Mouse (Mus musculus) left cerebral cortex, adult 2 months (tissue): ENCODE data around the gene Tenm4. TPM values are rescaled to one million over a fixed set of nuclear protein-coding genes. Genes with fewer than 3 reads are reported as not detected.

ENCODE experiments used
- DNase-seq, 2 experiments: peaks; one replicate each; pipeline ENCODE4 v3.0.0; 2021 to 2022; ENCODE audit warnings: low spot score in 2 of 2, mixed read lengths in 1 of 2; ENCODE audit errors: extremely low spot score in 1 of 2
- H3K27ac ChIP-seq: fragments of 200-600 bp; 2 replicates; pipeline ENCODE4 v1.8.1; 2022
- H3K4me3 ChIP-seq: fragments of 200-600 bp; 2 replicates; pipeline ENCODE4 v1.8.1; 2022
- CTCF ChIP-seq: fragments of 200-600 bp; IDR thresholded peaks from 2 replicates; pipeline ENCODE4 v1.8.1; 2022; ENCODE audit warnings: antibody characterized with exemption, mild to moderate bottlenecking, moderate library complexity
- intact Hi-C: fragments of 180-260 bp; cut with DNase I; formaldehyde crosslinking; loops from one replicate; pipeline ENCODE4 v1.15.1; 2025
- total RNA-seq, 2 experiments: library from RNA; stranded (reverse); gene quantifications; 2 replicates each; pipeline ENCODE4 v1.2.3; 2021

Tenm4 gene
- total RNA-seq, 2 experiments from 2014 or later, result 158 to 160 TPM

DNA sequence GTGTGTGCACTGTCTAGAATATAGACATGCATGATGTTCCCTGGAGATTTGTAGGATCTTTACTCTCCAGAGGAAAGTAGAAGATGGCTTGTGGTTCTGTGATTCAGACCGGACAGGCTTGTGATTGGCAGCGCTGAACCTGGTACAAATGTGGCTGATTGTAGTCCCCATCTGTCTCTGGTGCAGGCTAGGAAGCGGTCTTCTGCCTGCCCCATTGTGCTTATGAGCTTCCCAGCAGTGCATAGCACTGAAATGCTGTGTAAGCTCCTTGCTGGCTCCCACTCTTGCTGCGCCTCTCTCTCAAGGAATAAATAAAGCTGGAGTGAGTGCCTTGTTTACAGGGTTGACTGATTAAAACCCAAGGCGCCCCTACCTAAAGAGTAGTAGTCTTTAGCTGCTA, 49.6 kb downstream of the Tenm4 start:
- intact Hi-C loops, result no loop called here
- Histone ChIP-seq H3K27ac (no peak overlapping the region), H3K4me3 (no peak overlapping the region)
- TF ChIP-seq CTCF, result no peak
- DNase-seq, result no peak

DNA sequence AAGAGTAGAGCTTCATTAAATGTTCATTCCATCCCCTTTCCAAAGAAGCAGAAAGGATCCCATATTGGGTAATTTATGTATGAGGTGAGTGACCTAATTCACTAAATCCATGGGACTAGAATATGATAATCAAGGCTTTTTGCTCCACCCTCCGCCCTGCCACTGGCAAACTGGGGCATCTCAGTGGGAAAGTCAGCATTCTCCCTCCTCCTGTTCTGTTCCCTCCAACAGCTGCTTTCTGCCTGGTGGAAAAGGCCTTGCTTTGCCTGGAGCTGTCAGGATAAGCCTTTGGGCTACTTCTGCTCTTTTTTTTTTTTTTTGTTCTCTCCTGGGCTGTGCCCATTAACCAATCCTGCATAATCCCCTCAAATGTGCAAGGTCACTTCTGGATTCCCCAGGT, 51.5 kb downstream of the Tenm4 start:
- no peak for DNase-seq
- Histone ChIP-seq H3K4me3 (no peak overlapping the region), H3K27ac (no peak overlapping the region)
- TF ChIP-seq CTCF, result no peak
- intact Hi-C loops, result no loop called here

DNA sequence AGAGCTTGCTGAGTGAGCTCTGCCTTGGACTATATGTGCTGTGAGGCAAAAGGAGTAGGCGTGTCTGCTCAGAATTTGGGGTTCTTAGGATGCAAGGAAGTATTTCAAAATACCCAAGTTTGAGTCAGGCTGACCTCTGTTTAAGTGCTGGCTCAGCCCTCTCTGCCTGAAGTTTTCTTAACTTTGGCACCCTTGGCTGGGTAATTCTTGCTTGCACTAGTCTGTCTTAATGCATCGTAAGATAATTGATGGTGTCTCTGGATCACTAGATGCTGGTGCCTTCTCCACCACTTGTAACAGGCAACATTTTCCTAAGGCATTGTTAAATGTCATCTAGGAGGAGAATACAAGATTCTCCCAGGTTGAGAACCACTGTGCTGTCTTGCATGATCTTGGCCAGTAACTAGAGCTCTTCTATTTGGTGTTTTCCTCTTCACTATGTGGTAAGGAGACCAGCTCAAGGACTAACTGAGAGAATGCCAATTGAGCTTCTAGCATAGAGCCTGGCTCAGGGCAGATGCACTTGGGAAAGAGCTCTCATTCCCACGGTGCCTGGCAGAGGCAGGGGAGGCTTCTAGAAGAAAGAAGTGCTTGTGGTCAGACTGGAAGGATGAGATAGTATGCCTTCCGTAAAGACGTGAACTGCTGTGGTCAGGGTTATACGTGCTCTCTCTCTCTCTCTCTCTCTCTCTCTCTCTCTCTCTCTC, 57.7 kb downstream of the Tenm4 start:
- intact Hi-C loops, result no loop called here
- no peak for DNase-seq
- no peak for TF ChIP-seq CTCF
- no peak overlapping the region for H3K27ac ChIP-seq
- no peak overlapping the region for H3K4me3 ChIP-seq

DNA sequence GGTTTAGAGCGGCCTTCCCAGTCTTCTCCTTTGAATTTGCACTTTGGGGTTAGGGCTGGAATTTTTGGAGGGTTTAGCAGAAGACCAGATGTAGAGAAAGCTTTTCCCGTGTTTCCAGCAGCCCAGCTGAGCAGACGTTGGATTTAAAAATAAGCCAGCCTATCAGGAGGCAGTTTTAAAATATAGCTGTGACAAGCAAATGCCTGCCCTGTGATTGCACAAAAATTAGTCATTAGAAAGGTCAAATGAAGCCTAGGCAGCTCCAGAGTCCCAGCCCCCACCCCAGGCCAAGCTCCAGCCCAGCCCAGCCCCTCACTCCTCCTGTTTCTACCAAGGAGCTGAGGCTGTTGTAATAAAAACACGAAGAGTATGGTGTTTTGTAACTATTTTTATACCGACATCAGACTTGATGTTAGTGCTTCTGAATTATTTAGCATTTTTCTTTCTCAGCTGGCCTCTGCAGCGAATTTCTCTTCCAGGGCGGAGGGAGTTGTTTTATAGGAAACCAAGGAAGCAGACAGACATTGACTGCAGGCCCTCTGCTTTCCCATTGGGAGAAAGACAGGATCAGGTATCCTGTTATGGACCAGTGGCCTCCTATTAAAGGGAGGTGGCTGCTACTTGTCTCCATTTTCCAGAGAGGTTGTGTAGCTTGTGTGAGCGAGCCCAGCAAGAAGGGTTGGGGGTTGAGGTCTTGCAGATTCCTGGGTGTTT, 59.1 kb downstream of the Tenm4 start:
- intact Hi-C loops, result no loop called here
- no peak for TF ChIP-seq CTCF
- no peak overlapping the region for H3K4me3 ChIP-seq
- no peak for DNase-seq
- H3K27ac ChIP-seq, result peak overlapping the region; percentile 78

DNA sequence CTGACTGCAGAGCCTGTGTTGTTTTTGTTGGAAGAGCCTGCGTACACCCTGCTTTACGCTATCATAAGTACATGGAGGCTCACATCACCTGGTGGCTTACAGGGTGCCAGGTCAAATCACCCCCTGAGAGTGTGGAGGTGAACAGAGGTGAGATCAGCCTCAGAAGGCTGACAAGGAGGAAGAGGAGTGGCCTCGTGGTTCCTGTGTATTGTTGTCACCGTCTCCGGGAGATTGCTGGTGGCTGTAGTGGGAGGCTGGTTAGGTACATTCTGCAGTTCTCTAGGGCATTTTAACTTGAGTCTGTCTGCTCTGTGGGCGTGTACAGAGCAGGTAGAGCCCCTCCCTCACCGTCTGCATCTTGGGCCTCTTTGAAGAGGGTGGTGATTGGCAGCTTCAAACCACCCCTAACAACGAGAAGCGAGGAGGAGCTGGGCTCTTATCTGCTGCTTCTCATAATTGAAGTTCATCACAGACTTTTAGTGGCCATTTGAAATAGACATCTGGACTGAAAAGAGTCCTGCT, 59.7 kb downstream of the Tenm4 start:
- no peak for TF ChIP-seq CTCF
- peak overlapping the region; percentile 78 for H3K27ac ChIP-seq
- no peak overlapping the region for H3K4me3 ChIP-seq
- intact Hi-C loops, result no loop called here
- no peak for DNase-seq

DNA sequence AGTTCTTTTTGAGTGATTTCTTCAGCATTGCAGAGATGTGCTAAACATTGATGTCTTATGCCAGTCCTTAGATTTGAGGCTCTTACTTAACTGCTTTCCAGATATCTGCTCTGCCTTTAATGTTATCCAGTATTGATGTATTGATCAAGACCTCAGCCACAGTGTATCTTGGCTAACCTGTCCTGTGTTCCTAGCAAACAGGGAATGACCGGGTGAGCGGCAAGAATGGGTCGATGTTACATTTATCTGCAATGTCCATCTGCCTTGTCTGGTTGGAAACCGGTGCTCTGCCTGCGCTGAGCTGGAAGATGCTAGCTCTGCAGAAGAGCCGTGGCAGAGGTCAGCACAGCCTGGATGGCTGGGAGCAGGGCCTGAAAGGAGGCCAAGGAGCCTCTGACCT, 64.8 kb downstream of the Tenm4 start:
- Histone ChIP-seq H3K27ac (no peak overlapping the region), H3K4me3 (no peak overlapping the region)
- intact Hi-C loops, result no loop called here
- no peak for DNase-seq
- no peak for TF ChIP-seq CTCF

DNA sequence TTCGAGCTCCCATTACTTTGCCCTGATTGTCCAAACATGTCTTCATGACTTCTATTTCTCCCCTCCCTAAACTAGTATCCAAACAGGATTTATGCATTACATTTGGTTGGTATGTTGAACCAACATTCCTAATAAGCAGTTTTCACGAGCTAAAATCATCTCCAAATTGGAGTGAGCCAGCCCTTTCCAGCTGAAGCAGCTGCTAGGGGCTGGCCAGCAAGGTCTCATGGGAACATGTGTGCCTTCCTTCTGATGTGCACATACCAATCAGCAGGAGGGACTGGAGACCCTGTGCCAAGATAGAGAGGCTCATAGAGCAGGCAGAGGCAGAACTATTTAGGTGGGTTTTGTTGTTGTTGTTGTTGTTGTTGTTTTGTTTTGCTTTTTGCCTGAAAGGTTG, 69.6 kb downstream of the Tenm4 start:
- DNase-seq, result no peak
- Histone ChIP-seq H3K27ac (no peak overlapping the region), H3K4me3 (no peak overlapping the region)
- no peak for TF ChIP-seq CTCF
- intact Hi-C loops, result no loop called here

DNA sequence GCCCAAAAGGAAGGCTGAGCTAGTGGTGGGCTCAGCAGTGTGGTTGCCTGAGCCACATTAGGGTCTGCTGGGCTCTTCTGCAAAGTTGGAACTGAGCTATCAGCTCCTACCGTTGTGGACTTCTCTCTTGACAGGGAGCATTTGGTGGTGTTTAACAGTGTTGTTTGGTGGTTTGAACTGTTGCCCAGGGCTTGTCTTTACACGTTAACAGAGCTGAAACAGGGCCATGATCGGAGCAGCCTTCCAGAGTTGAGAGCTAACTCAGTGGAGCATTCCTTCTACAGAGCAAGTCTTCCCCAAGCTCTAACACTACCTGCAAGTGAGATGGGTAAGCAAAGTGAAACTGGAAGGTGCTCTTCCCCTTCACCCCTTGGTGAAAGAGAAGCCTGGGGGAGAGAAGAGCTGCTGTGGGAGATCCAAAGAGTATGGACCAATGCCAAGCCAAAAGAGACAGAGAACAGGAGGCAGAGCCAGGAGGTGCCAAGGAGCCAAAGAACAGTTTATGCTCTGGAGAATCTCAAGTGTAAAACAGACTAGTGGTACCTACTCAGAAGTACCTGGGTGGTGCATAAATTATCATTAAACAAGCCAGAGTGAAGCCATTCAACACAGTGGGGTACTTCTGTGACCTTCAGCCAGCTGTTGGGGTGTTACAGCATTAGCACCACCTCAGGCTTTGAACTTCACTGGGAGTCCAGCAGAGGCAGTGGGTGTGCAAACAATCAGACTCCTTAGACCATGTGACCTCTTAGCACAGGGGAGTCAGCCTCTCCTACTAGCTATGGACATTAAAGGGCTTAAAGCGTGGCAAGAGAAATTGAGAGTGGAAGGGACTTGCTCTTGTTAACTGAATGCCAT, 71.5 kb downstream of the Tenm4 start:
- no peak overlapping the region for H3K4me3 ChIP-seq
- H3K27ac ChIP-seq, result no peak overlapping the region
- no peak for TF ChIP-seq CTCF
- no peak for DNase-seq
- intact Hi-C loops, result no loop called here

DNA sequence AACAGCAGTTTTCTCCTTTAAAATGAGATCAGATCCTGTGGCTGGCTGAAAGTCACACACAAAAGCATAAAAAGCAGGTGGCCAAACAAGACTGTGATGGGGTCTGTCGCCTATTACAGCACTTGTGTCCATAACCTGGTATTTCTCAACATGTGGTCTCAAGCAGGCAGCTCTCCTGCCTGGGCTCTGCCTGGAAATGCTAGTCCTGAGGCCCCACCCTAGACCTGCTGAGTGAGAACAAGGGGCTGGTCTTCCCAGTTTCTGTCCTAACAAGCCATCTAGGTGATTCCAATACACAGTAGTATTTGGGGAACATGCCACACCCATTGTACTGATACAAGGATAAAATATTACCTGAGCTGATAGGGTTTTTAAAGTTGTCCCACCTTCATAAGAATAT, 73.8 kb downstream of the Tenm4 start:
- Histone ChIP-seq H3K4me3 (no peak overlapping the region), H3K27ac (no peak overlapping the region)
- no peak for DNase-seq
- intact Hi-C loops, result no loop called here
- TF ChIP-seq CTCF, result no peak

DNA sequence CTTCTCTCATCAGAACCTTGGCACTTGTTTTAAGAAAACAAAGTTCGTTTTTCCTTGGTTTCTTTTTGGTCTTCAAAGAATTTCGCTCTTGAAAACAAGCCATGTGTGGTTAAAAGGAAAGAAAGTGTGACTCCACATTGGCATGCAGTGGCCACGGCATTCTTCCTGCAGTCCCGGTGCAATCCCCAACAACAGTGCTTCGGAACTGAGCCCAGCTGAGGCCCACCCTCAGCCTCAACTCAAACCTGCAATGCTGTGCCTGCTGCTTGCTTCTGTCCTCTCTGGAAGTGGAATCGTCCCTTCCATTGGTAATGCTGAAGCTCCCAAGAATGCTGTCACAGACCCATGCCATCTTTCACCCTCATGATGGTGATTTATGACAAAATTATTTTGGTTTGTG, 88.6 kb downstream of the Tenm4 start:
- no peak for TF ChIP-seq CTCF
- DNase-seq, result no peak
- Histone ChIP-seq H3K27ac (no peak overlapping the region), H3K4me3 (no peak overlapping the region)
- intact Hi-C loops, result loop anchor here (5.0 kb wide), 1 partner anchor 42 kb away; no protein-coding TSS in a partner anchor

DNA sequence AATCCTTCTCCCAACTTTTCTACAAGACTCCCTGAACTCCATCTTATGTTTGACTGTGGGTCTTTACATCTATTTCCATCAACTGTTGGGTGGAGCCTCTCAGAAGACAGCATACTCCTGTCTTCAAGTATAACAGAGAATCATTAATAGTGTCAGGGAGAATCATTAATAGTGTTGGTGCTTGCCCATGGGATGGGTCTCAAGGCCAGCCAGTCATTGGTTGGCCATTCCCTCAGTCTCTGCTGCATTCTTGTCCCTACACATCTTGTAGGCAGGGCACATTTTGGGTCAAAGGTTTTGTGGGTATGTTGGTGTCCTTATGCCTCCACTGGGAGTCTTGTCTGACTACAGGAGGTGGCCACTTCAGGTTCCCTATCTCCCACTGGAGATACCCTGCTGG, 91.1 kb downstream of the Tenm4 start:
- Histone ChIP-seq H3K4me3 (no peak overlapping the region), H3K27ac (no peak overlapping the region)
- intact Hi-C loops, result loop anchor here (5.0 kb wide), 1 partner anchor 45 kb away; no protein-coding TSS in a partner anchor
- no peak for DNase-seq
- no peak for TF ChIP-seq CTCF

DNA sequence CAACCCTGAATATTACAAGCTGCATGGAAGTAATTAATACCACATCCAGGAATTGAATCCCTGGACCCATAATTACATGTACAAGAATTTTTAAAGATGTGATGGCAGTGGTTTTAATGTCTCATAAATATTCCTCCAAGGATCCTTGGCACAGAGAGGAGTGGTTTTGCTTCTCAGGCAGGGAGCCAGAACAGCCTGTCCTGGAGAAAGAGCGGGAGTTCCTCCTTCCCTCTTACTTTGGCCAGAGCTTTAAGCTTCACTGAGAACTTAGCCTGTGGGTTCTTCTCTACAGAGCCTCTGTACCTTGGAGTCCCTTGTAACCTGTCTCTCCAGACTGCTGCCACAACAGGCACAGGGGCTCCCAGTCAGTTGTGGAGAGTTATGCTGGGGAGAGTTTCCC, 94.9 kb downstream of the Tenm4 start:
- TF ChIP-seq CTCF, result no peak
- Histone ChIP-seq H3K27ac (no peak overlapping the region), H3K4me3 (no peak overlapping the region)
- DNase-seq, result no peak
- intact Hi-C loops, result no loop called here
